Mouse (Mus musculus) midbrain, embryonic 12.5 days (tissue): ENCODE measurements around the gene Pon3. TPM values are rescaled to one million over a fixed set of nuclear protein-coding genes. Genes with fewer than 3 reads are reported as not detected.
A peak's percentile ranks its signal among the peaks of the same experiment; 100 is the strongest.

Source experiments
- ATAC-seq: fragments of 200-750 bp; cut with Nextera tagmentation; 2 replicates; pipeline ENCODE4 v1.8.0; 2017; ENCODE audit warnings: low read depth, moderate TSS enrichment, moderate library complexity; ENCODE audit not compliant: low FRiP score
- H3K27ac ChIP-seq: fragments of 300-500 bp; sonication (generic); replicated peaks from 2 replicates; pipeline ENCODE4 v1.5.1; 2016; ENCODE audit warnings: mild to moderate bottlenecking
- H3K27me3 ChIP-seq: fragments of 300-500 bp; sonication (generic); 2 replicates; pipeline ENCODE4 v1.6.1; 2016; ENCODE audit warnings: mild to moderate bottlenecking
- H3K36me3 ChIP-seq: fragments of 300-500 bp; sonication (generic); 2 replicates; pipeline ENCODE4 v1.6.1; 2016
- H3K4me1 ChIP-seq: fragments of 300-500 bp; sonication (generic); 2 replicates; pipeline ENCODE4 v1.6.1; 2016
- H3K4me2 ChIP-seq: fragments of 300-500 bp; sonication (generic); replicated peaks from 2 replicates; pipeline ENCODE4 v1.6.1; 2016; ENCODE audit warnings: mild to moderate bottlenecking, moderate library complexity
- H3K4me3 ChIP-seq: fragments of 300-500 bp; sonication (generic); 2 replicates; pipeline ENCODE4 v1.5.1; 2016; ENCODE audit warnings: mild to moderate bottlenecking
- H3K9ac ChIP-seq: fragments of 300-500 bp; sonication (generic); replicated peaks from 2 replicates; pipeline ENCODE4 v1.6.1; 2016; ENCODE audit warnings: mild to moderate bottlenecking, moderate library complexity
- H3K9me3 ChIP-seq: fragments of 300-500 bp; sonication (generic); 2 replicates; pipeline ENCODE4 v1.6.1; 2016; ENCODE audit warnings: mild to moderate bottlenecking
- WGBS: fragments of 180-500 bp; shearing (Covaris S2); methylation state at CpG from one replicate; pipeline ENCODE4 v1.1.7; 2016; 5-methylcytosine and 5-hydroxymethylcytosine counted together
- polyA plus RNA-seq: library from polyadenylated mRNA; unstranded; fragments of >200 nt; fragmentation: Nextera tagmentation; extraction: Ambion mirVana; gene quantifications from 2 replicates; pipeline ENCODE4 v1.2.1, GENCODE M21; 2016

Gene Pon3
- polyA plus RNA-seq, 1 experiment from 2014 or later, result 5.9 TPM

- Histone ChIP-seq H3K4me3 (no peak within 1 kb of the TSS), H3K27me3 (no peaks in the 10 kb centered on the region), H3K4me1 (no peaks in the 10 kb centered on the region), H3K4me2 (no peak within 1 kb of the TSS), H3K9ac (no peak within 1 kb of the TSS), H3K36me3 (no peaks in the 10 kb centered on the region), H3K9me3 (no peaks in the 10 kb centered on the region), H3K27ac (no peak within 1 kb of the TSS)
- WGBS, result 37% methylated on average over 5 of the region's 5 CpGs
- 0 out of 2 replicates have a peak, but pooled peaks have one; percentile 34 for ATAC-seq
These were observed 62.4 kb downstream of the Pon3 start, which contains the start of gene Pon1 for GRCm38 (mm10) chr6:5193693-5194092. TSS of gene Pon1 (minus strand) at chr6:5193946.

DNA sequence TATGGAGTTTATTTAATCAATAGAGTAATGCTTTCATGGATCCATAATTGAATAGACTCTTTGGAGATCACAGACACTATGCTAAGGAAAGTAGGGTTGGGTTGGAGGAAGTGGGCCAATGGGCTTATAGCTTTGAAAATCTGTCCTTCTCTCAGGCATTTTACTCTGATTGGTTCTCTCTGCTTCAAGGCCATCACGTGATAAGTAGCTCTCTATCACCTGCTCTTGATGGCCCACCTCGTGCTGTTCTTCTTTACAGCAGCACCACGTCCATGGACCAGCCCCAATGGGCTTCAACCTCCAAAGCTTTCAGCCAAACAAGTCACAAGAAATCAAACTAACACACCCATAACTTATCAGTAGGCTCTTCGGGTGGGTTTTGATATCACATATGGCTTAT, 65.3 kb downstream of the Pon3 start:
- 85% methylated on average over 4 of the region's 4 CpGs for WGBS
- H3K4me3 ChIP-seq, result no peak overlapping the region

DNA sequence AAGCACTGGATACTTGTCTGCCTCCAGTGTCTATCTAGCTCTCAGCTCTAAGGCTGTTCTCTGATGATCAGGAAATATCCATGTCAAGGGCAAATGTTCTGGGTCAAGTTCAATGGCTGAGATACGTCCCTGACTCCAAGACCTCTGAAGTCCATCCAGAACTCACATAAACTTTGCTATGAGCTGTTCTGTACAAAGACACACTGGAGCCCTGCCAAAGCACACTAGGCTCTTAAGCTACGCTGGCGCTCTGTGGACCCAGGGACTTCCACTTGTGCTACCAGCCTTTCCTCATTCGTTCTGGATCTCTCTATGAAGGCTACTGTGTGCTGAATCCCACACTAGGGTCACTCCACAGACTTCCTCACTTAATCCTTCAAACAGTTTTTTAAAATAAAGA, 66.6 kb downstream of the Pon3 start:
- H3K27me3 ChIP-seq, result no peaks in the 10 kb centered on the region
- no peak overlapping the region for H3K4me3 ChIP-seq
- H3K9me3 ChIP-seq, result no peaks in the 10 kb centered on the region
- no peak overlapping the region for H3K9ac ChIP-seq
- no peak for ATAC-seq
- H3K27ac ChIP-seq, result no peak overlapping the region
- H3K4me2 ChIP-seq, result no peak overlapping the region
- no peaks in the 10 kb centered on the region for H3K4me1 ChIP-seq
- WGBS, result 80% methylated on average over 4 of the region's 4 CpGs
- no peaks in the 10 kb centered on the region for H3K36me3 ChIP-seq

More for the DNA sequence above, 65.3 kb downstream of the Pon3 start:
- H3K27ac ChIP-seq, result no peak overlapping the region
- H3K4me2 ChIP-seq, result no peak overlapping the region
- no peaks in the 10 kb centered on the region for H3K9me3 ChIP-seq
- no peak for ATAC-seq
- H3K9ac ChIP-seq, result no peak overlapping the region
- H3K36me3 ChIP-seq, result no peaks in the 10 kb centered on the region
- H3K4me1 ChIP-seq, result no peaks in the 10 kb centered on the region
- no peaks in the 10 kb centered on the region for H3K27me3 ChIP-seq

- WGBS, result 83% methylated on average over 6 of the region's 6 CpGs
- no peaks in the 10 kb centered on the region for H3K36me3 ChIP-seq
- no peak for ATAC-seq
- H3K4me2 ChIP-seq, result no peak overlapping the region
- H3K9me3 ChIP-seq, result no peaks in the 10 kb centered on the region
- no peak overlapping the region for H3K27ac ChIP-seq
- H3K4me1 ChIP-seq, result no peaks in the 10 kb centered on the region
- H3K4me3 ChIP-seq, result no peak overlapping the region
- no peak overlapping the region for H3K9ac ChIP-seq
- no peaks in the 10 kb centered on the region for H3K27me3 ChIP-seq
These were observed 67.1 kb downstream of the Pon3 start for GRCm38 (mm10) chr6:5188938-5189337.

- H3K27me3 ChIP-seq, result no peaks in the 10 kb centered on the region
- H3K4me2 ChIP-seq, result no peak overlapping the region
- no peaks in the 10 kb centered on the region for H3K36me3 ChIP-seq
- ATAC-seq, result no peak
- no peak overlapping the region for H3K4me3 ChIP-seq
- H3K4me1 ChIP-seq, result no peaks in the 10 kb centered on the region
- H3K9me3 ChIP-seq, result no peaks in the 10 kb centered on the region
- 88% methylated on average over 5 of the region's 5 CpGs for WGBS
- no peak overlapping the region for H3K27ac ChIP-seq
- no peak overlapping the region for H3K9ac ChIP-seq
These were observed 68.0 kb downstream of the Pon3 start for GRCm38 (mm10) chr6:5188036-5188435.

DNA sequence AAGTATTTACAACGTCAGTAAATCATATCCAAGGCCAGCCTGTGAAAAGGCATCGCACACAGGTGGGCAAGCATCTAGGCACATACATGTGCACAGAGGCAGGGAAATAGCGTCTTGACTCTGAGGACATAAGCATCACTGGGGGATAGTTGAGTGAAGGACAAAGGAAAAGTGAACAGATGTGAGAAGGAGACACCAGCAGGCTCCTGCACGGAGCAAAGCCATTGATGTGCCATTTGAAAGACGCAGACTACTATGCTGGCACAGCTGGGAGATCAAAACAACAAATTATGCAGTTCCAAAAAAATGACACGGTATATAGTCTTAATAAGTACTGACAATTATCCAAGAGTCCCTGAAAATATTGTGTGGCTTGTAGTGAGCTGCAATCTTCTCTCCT, 68.5 kb downstream of the Pon3 start:
- no peaks in the 10 kb centered on the region for H3K9me3 ChIP-seq
- no peaks in the 10 kb centered on the region for H3K4me1 ChIP-seq
- no peak for ATAC-seq
- H3K27ac ChIP-seq, result no peak overlapping the region
- no peak overlapping the region for H3K4me2 ChIP-seq
- H3K27me3 ChIP-seq, result no peaks in the 10 kb centered on the region
- H3K9ac ChIP-seq, result no peak overlapping the region
- H3K4me3 ChIP-seq, result no peak overlapping the region
- H3K36me3 ChIP-seq, result no peaks in the 10 kb centered on the region
- WGBS, result 82% methylated on average over 6 of the region's 6 CpGs

DNA sequence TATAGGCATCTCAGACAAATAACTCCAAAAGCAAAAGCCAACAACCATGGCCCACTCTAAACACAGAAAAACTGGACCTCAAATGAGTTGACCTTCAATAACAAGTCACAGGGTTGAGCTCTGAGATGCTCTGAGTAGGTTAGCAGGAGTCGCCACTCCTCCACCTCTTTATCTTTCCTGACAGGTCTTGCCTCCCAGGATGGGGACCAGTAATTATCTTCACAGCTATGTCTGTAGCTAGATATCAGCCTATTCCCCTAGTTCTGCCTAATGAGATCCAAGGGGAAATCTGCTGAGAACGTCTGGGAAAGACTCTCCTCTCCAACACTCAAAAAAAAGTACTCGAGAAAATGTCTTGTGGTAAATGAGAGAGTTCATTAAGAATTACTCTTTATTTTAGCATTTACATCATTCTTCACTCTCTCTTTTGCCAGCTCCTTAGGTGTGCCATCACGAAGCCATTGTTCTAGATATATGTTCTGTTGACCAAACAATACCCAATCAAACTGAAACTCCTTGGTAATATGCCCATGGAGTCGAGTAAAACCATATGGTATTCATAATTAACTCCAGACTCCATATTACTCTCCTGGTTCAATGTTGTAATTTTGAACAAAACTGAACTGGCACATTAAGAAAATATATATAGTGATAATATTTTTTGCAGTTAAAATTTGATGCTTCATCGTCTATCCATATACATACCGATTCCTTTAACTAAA, 69.7 kb downstream of the Pon3 start:
- no peak overlapping the region for H3K4me2 ChIP-seq
- no peak overlapping the region for H3K4me3 ChIP-seq
- H3K36me3 ChIP-seq, result no peaks in the 10 kb centered on the region
- no peaks in the 10 kb centered on the region for H3K9me3 ChIP-seq
- H3K4me1 ChIP-seq, result no peaks in the 10 kb centered on the region
- no peaks in the 10 kb centered on the region for H3K27me3 ChIP-seq
- no peak overlapping the region for H3K27ac ChIP-seq
- WGBS, result 85% methylated on average over 7 of the region's 7 CpGs
- no peak for ATAC-seq
- H3K9ac ChIP-seq, result no peak overlapping the region

GRCm38 (mm10) chr6:5180645-5181044, 75.4 kb downstream of the Pon3 start:
- H3K9ac ChIP-seq, result no peak overlapping the region
- no peak overlapping the region for H3K4me2 ChIP-seq
- ATAC-seq, result no peak
- H3K4me1 ChIP-seq, result peaks cover 12% of the 10 kb centered on the region
- 89% methylated on average over 5 of the region's 5 CpGs for WGBS
- H3K9me3 ChIP-seq, result no peaks in the 10 kb centered on the region
- no peaks in the 10 kb centered on the region for H3K27me3 ChIP-seq
- no peaks in the 10 kb centered on the region for H3K36me3 ChIP-seq
- H3K27ac ChIP-seq, result no peak overlapping the region
- no peak overlapping the region for H3K4me3 ChIP-seq

- WGBS, result 83% methylated on average over 6 of the region's 6 CpGs
- Histone ChIP-seq H3K27ac (no peak overlapping the region), H3K27me3 (no peaks in the 10 kb centered on the region), H3K9ac (no peak overlapping the region), H3K9me3 (no peaks in the 10 kb centered on the region), H3K4me1 (peaks cover 12% of the 10 kb centered on the region), H3K4me2 (no peak overlapping the region), H3K36me3 (no peaks in the 10 kb centered on the region), H3K4me3 (no peak overlapping the region)
- ATAC-seq, result no peak
These were observed 76.9 kb downstream of the Pon3 start for GRCm38 (mm10) chr6:5179189-5179588.

- Histone ChIP-seq H3K27me3 (no peaks in the 10 kb centered on the region), H3K4me1 (peaks cover 12% of the 10 kb centered on the region), H3K4me3 (peak overlapping the region; percentile 22), H3K4me2 (peak overlapping the region; percentile 44), H3K9ac (no peak overlapping the region), H3K36me3 (no peaks in the 10 kb centered on the region), H3K27ac (no peak overlapping the region), H3K9me3 (no peaks in the 10 kb centered on the region)
- WGBS, result 42% methylated on average over 19 of the region's 19 CpGs
- peak; percentile 69; the same call in 1 of the 2 replicates for ATAC-seq
These were observed 77.9 kb downstream of the Pon3 start for GRCm38 (mm10) chr6:5177967-5178891.

- Histone ChIP-seq H3K27ac (no peak overlapping the region), H3K4me3 (no peak overlapping the region), H3K4me1 (peaks cover 12% of the 10 kb centered on the region), H3K36me3 (no peaks in the 10 kb centered on the region), H3K9me3 (no peaks in the 10 kb centered on the region), H3K9ac (no peak overlapping the region), H3K27me3 (no peaks in the 10 kb centered on the region), H3K4me2 (no peak overlapping the region)
- ATAC-seq, result no peak
- WGBS, result 93% methylated on average over 10 of the region's 10 CpGs
These were observed 81.8 kb downstream of the Pon3 start for GRCm38 (mm10) chr6:5174179-5174812.

DNA sequence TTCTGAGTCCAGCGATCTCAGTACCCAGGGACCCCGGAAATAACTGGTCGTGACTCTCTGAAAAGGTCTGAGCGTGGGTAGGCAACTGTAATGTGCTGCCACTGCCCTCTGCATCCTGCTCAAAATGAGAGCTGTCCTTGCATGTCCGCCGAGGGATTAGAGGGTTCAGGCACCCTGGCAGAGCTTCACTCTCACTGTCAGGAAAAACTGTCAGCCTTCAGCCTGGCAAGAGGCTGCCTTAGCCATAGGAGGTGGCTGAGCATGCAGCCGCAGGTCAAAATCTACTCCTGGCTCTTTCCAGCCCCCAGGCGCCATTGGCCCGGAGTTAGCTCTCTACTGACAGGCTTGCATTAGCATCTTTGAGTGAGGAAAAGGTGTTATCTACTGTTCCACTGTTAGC, 83.5 kb downstream of the Pon3 start:
- 67% methylated on average over 9 of the region's 9 CpGs for WGBS
- H3K9ac ChIP-seq, result no peak overlapping the region
- H3K27me3 ChIP-seq, result no peaks in the 10 kb centered on the region

More for the DNA sequence above, 83.5 kb downstream of the Pon3 start:
- Histone ChIP-seq H3K4me2 (no peak overlapping the region), H3K27ac (no peak overlapping the region), H3K9me3 (no peaks in the 10 kb centered on the region), H3K4me3 (no peak overlapping the region), H3K36me3 (no peaks in the 10 kb centered on the region), H3K4me1 (peaks cover 3% of the 10 kb centered on the region)
- no peak for ATAC-seq
